Mouse (Mus musculus): Measurements from ENCODE around the gene Fgfr2. TPM values are rescaled to one million over a fixed set of nuclear protein-coding genes. Genes with fewer than 3 reads are reported as not detected.
A peak's percentile ranks its signal among the peaks of the same experiment; 100 is the strongest.

Gene Fgfr2
- polyA plus RNA-seq, 1 experiment from 2014 or later: 110 TPM

GRCm38 (mm10) chr7:131644586-131644985 is 1478.6 kb downstream of the Fgfr2 start:
- no peaks in the 10 kb centered on the region for H3K9me3 ChIP-seq (ENCODE audit: low read length)
- H3K27me3 ChIP-seq (replicated peaks; ENCODE audit: insufficient read depth, low read length): no peaks in the 10 kb centered on the region; the same call in 1 of the 2 replicates
- peak overlapping the region; percentile 25 for H3K4me2 ChIP-seq (replicated peaks; ENCODE audit: low read depth, low read length)
- no peak for DNase-seq (ENCODE audit: low spot score)
- no peak overlapping the region for H3K9ac ChIP-seq (replicated peaks; ENCODE audit: low read depth)
- WGBS: 3% methylated on average over 13 of the region's 13 CpGs
- ATAC-seq: no peak
- TF ChIP-seq EP300 (IDR thresholded peaks at IDR 0.05) (no peak), CTCF (IDR thresholded peaks at IDR 0.05) (no peak)
- no peaks in the 10 kb centered on the region for H3K4me1 ChIP-seq (ENCODE audit: insufficient read depth, low read depth, low read length)
- H3K4me3 ChIP-seq (ENCODE audit: low read depth, low read length): no peak overlapping the region
- H3K27ac ChIP-seq (ENCODE audit: low read length): no peak overlapping the region
- H3K36me3 ChIP-seq (ENCODE audit: insufficient read depth, low read length): no peaks in the 10 kb centered on the region

GRCm38 (mm10) chr7:131644051-131644450 is 1479.1 kb downstream of the Fgfr2 start:
- Histone ChIP-seq H3K9ac (replicated peaks; ENCODE audit: low read depth) (no peak overlapping the region), H3K4me2 (replicated peaks; ENCODE audit: low read depth, low read length) (peak overlapping the region; percentile 25), H3K27ac (ENCODE audit: low read length) (no peak overlapping the region), H3K9me3 (ENCODE audit: low read length) (no peaks in the 10 kb centered on the region), H3K4me1 (ENCODE audit: insufficient read depth, low read depth, low read length) (no peaks in the 10 kb centered on the region), H3K4me3 (ENCODE audit: low read depth, low read length) (no peak overlapping the region), H3K27me3 (replicated peaks; ENCODE audit: insufficient read depth, low read length) (no peaks in the 10 kb centered on the region; the same call in 1 of the 2 replicates), H3K36me3 (ENCODE audit: insufficient read depth, low read length) (no peaks in the 10 kb centered on the region)
- WGBS: 1% methylated on average over 16 of the region's 16 CpGs
- no peak for ATAC-seq
- no peak for TF ChIP-seq EP300 (IDR thresholded peaks at IDR 0.05)
- no peak for DNase-seq (ENCODE audit: low spot score)

GRCm38 (mm10) chr7:131643341-131643840 is 1479.8 kb downstream of the Fgfr2 start:
- Histone ChIP-seq H3K27ac (ENCODE audit: low read length) (no peak overlapping the region), H3K9ac (replicated peaks; ENCODE audit: low read depth) (no peak overlapping the region), H3K4me3 (ENCODE audit: low read depth, low read length) (no peak overlapping the region), H3K27me3 (replicated peaks; ENCODE audit: insufficient read depth, low read length) (no peaks in the 10 kb centered on the region; the same call in 1 of the 2 replicates), H3K4me1 (ENCODE audit: insufficient read depth, low read depth, low read length) (no peaks in the 10 kb centered on the region), H3K36me3 (ENCODE audit: insufficient read depth, low read length) (no peaks in the 10 kb centered on the region), H3K4me2 (replicated peaks; ENCODE audit: low read depth, low read length) (no peak overlapping the region), H3K9me3 (ENCODE audit: low read length) (no peaks in the 10 kb centered on the region)
- DNase-seq (ENCODE audit: low spot score) (no peak), ATAC-seq (no peak)
- 24% methylated on average over 13 of the region's 13 CpGs for WGBS
- TF ChIP-seq CTCF (IDR thresholded peaks at IDR 0.05) (no peak), EP300 (IDR thresholded peaks at IDR 0.05) (no peak)

GRCm38 (mm10) chr7:131629562-131629961 is 1493.6 kb downstream of the Fgfr2 start:
- Histone ChIP-seq H3K27me3 (replicated peaks; ENCODE audit: insufficient read depth, low read length) (no peaks in the 10 kb centered on the region), H3K4me2 (replicated peaks; ENCODE audit: low read depth, low read length) (no peak overlapping the region), H3K36me3 (ENCODE audit: insufficient read depth, low read length) (no peaks in the 10 kb centered on the region), H3K4me1 (ENCODE audit: insufficient read depth, low read depth, low read length) (no peaks in the 10 kb centered on the region), H3K27ac (ENCODE audit: low read length) (no peak overlapping the region), H3K4me3 (ENCODE audit: low read depth, low read length) (no peak overlapping the region), H3K9me3 (ENCODE audit: low read length) (no peaks in the 10 kb centered on the region), H3K9ac (replicated peaks; ENCODE audit: low read depth) (no peak overlapping the region)
- no peak for ATAC-seq
- TF ChIP-seq CTCF (IDR thresholded peaks at IDR 0.05) (no peak), EP300 (IDR thresholded peaks at IDR 0.05) (no peak)
- WGBS: 67% methylated on average over 8 of the region's 8 CpGs
- DNase-seq (ENCODE audit: low spot score): no peak

- Histone ChIP-seq H3K4me2 (replicated peaks; ENCODE audit: low read depth, low read length) (no peak overlapping the region), H3K4me3 (ENCODE audit: low read depth, low read length) (no peak overlapping the region), H3K36me3 (ENCODE audit: insufficient read depth, low read length) (no peaks in the 10 kb centered on the region), H3K4me1 (ENCODE audit: insufficient read depth, low read depth, low read length) (no peaks in the 10 kb centered on the region), H3K27me3 (replicated peaks; ENCODE audit: insufficient read depth, low read length) (no peaks in the 10 kb centered on the region), H3K27ac (ENCODE audit: low read length) (no peak overlapping the region), H3K9me3 (ENCODE audit: low read length) (no peaks in the 10 kb centered on the region), H3K9ac (replicated peaks; ENCODE audit: low read depth) (no peak overlapping the region)
- WGBS: 82% methylated on average over 13 of the region's 13 CpGs
- DNase-seq (ENCODE audit: low spot score) (peak; percentile 28), ATAC-seq (peak; percentile 32; the same call in 1 of the 2 replicates)
- no peak for TF ChIP-seq CTCF (IDR thresholded peaks at IDR 0.05)
- TF ChIP-seq EP300 (IDR thresholded peaks at IDR 0.05): no peak
These were observed 1494.2 kb downstream of the Fgfr2 start for GRCm38 (mm10) chr7:131628846-131629391.

GRCm38 (mm10) chr7:131628356-131628755 is 1494.8 kb downstream of the Fgfr2 start:
- no peak overlapping the region for H3K9ac ChIP-seq (replicated peaks; ENCODE audit: low read depth)

More at GRCm38 (mm10) chr7:131628356-131628755, 1494.8 kb downstream of the Fgfr2 start:
- Histone ChIP-seq H3K27ac (ENCODE audit: low read length) (no peak overlapping the region), H3K27me3 (replicated peaks; ENCODE audit: insufficient read depth, low read length) (no peaks in the 10 kb centered on the region), H3K36me3 (ENCODE audit: insufficient read depth, low read length) (no peaks in the 10 kb centered on the region), H3K4me3 (ENCODE audit: low read depth, low read length) (no peak overlapping the region), H3K9me3 (ENCODE audit: low read length) (no peaks in the 10 kb centered on the region), H3K4me1 (ENCODE audit: insufficient read depth, low read depth, low read length) (no peaks in the 10 kb centered on the region), H3K4me2 (replicated peaks; ENCODE audit: low read depth, low read length) (no peak overlapping the region)
- TF ChIP-seq EP300 (IDR thresholded peaks at IDR 0.05) (no peak), CTCF (IDR thresholded peaks at IDR 0.05) (no peak)
- no peak for ATAC-seq
- WGBS: 66% methylated on average over 17 of the region's 17 CpGs
- no peak for DNase-seq (ENCODE audit: low spot score)
